Mouse (Mus musculus) testis, adult 10 weeks (tissue): Measurements from ENCODE around the gene Spin2d. TPM values are rescaled to one million over a fixed set of nuclear protein-coding genes. Genes with fewer than 3 reads are reported as not detected.

ENCODE experiments used
- polyA plus RNA-seq: library from polyadenylated mRNA; stranded (reverse); fragments of 350-450 nt; fragmentation: Illumina TruSeq; extraction: RNeasy Lipid Tissue Mini Kit (QIAGEN cat#74804); gene quantifications from one replicate; pipeline ENCODE4 v1.2.3, GENCODE M21; 2014; ENCODE audit warnings: low read depth, low replicate concordance

The Spin2d gene
- 0.87 TPM for polyA plus RNA-seq

GRCm38 (mm10) chrX:73176889-73177288 is at the start of gene Spin2d:
Spin2d (minus strand) TSS chrX:73176989.

GRCm38 (mm10) chrX:73213819-73214564 is 37.2 kb upstream of the Spin2d start, which contains the start of gene Xlr4b:
Xlr4b (plus strand) TSS chrX:73214333.

GRCm38 (mm10) chrX:73191934-73192333 is 15.1 kb upstream of the Spin2d start, which contains the start of gene Xlr3b:
Xlr3b (plus strand) TSS chrX:73192207.

GRCm38 (mm10) chrX:73149350-73149749 is 27.4 kb downstream of the Spin2d start, which contains the start of gene DXBay18:
DXBay18 (minus strand) TSS chrX:73149450.

GRCm38 (mm10) chrX:73148496-73148895 is 28.3 kb downstream of the Spin2d start, which contains the start of gene Xlr5b:
Xlr5b (plus strand) TSS chrX:73148796.

Other genes starting within 250 kb of the Spin2d start
- gene Zfp185, start 189.7 kb downstream of the Spin2d start, polyA plus RNA-seq: 15.4 TPM
- gene Pnma5, start 139.9 kb downstream of the Spin2d start, polyA plus RNA-seq: 1.9 TPM
- gene Pnma3, start 112.2 kb downstream of the Spin2d start, polyA plus RNA-seq: 0.11 TPM
- gene Xlr4a, start 94.5 kb downstream of the Spin2d start, polyA plus RNA-seq: 14.1 TPM
- gene Xlr3a, start 79.9 kb downstream of the Spin2d start, polyA plus RNA-seq: 2.9 TPM
- not detected for gene Gm14685, start 59.9 kb downstream of the Spin2d start, polyA plus RNA-seq
- 11.0 TPM for gene Xlr5b, start 28.2 kb downstream of the Spin2d start, polyA plus RNA-seq
- 0.21 TPM for gene DXBay18, start 27.5 kb downstream of the Spin2d start, polyA plus RNA-seq
- 3.6 TPM for gene Xlr3b, start 15.2 kb upstream of the Spin2d start, polyA plus RNA-seq
- gene Xlr4b, start 37.3 kb upstream of the Spin2d start, polyA plus RNA-seq: 10.5 TPM
- gene F8a, start 51.3 kb upstream of the Spin2d start, polyA plus RNA-seq: 1.8 TPM
- 12.6 TPM for gene Xlr4c, start 66.1 kb upstream of the Spin2d start, polyA plus RNA-seq
- gene Xlr3c, start 88.4 kb upstream of the Spin2d start, polyA plus RNA-seq: 7.0 TPM
- 10.8 TPM for gene Xlr5a, start 116.0 kb upstream of the Spin2d start, polyA plus RNA-seq
- gene Xlr5c, start 116.0 kb upstream of the Spin2d start, polyA plus RNA-seq: 11.1 TPM
- gene Gm45015, start 159.9 kb upstream of the Spin2d start, polyA plus RNA-seq: not detected
- gene Zfp275, start 165.6 kb upstream of the Spin2d start, polyA plus RNA-seq: 12.5 TPM
- gene Gm18336, start 221.7 kb upstream of the Spin2d start, polyA plus RNA-seq: 0.17 TPM
- 0.18 TPM for gene Zfp92, start 234.1 kb upstream of the Spin2d start, polyA plus RNA-seq